Comparison of ENCODE assay signal across 26 mouse cellular contexts in the genomic region with DNA sequence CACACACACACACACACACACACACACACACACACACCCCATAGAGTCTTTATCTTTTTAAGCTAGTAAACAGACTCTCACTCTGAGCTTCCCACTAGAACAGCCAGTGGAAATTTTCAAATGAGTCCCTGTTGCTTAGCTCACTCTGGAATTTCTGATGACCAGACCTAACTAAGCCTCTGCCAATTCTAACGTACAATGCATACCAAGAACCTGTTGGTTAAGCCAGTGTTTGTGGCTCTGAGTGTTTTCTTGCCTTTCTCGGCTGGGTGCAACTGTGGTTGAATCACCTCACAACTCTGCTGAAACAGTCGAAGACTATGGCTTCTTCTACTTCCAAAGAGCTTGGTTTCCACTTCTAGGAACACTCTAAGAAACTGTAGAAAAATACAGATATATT. TPM values are rescaled to one million over a fixed set of nuclear protein-coding genes. Genes with fewer than 3 reads are reported as not detected.
A peak's percentile ranks its signal among the peaks of the same experiment; 100 is the strongest.
DNase-seq lines count a peak whose midpoint lies in the region; ATAC-seq and TF ChIP-seq lines count a peak whose summit lies in the region.
"Had no signal": no experiment of that assay in that cellular context is flagged by ENCODE, and none has a peak within 500 bp of the region (broad histone marks: within the 10 kb centered on the region; RNA-seq: fewer than 3 reads in every experiment).

No protein-coding gene starts in this region.

- 0 out of 2 replicates have a peak overlapping the region, but pooled peaks have one; percentile 20 for H3K27ac ChIP-seq in heart, embryonic 13.5 days (replicated peaks)
- H3K27ac ChIP-seq: embryonic facial prominence, embryonic 13.5 days; forebrain, embryonic 10.5 days; forebrain, embryonic 13.5 days; hindbrain, embryonic 12.5 days; hindbrain, embryonic 15.5 days had no signal

- TF ChIP-seq CTCF in Patski (IDR thresholded peaks at IDR 0.05): no peak

- no peak for DNase-seq in heart, postnatal 4 days
- DNase-seq in 3T3-L1 (ENCODE audit: low read depth, low spot score) (peak; percentile 61), Patski (ENCODE audit: low read depth, low spot score) (no peak)
- no peak for DNase-seq in urinary bladder, adult 2 months (ENCODE audit: low spot score)
- DNase-seq in thymus, postnatal 4 days: no peak
- DNase-seq: cerebellum, adult 11-12 months; cerebellum, adult 8-10 months; cerebellum, postnatal 10 days; cerebellum, postnatal 36 days; embryo, embryonic 11 days; gastrocnemius, postnatal 25 days; heart, adult 18-20 months; heart, postnatal 14 days had no signal

- POLR2A ChIA-PET in Patski (lab: Charles Lee): interaction anchor here (0.6 to 1.6 kb wide), 3 partner anchors 13 to 113 kb away, joined by 3 to 4 read pairs (median 3); no protein-coding TSS in a partner anchor

- H3K4me3 ChIP-seq in heart, embryonic 13.5 days: no peak overlapping the region
- H3K4me3 ChIP-seq: embryonic facial prominence, embryonic 10.5 days; embryonic facial prominence, embryonic 13.5 days; erythroblast, embryonic 14.5 days; forebrain, embryonic 10.5 days; forebrain, embryonic 13.5 days; heart, embryonic 12.5 days; hindbrain, embryonic 12.5 days; hindbrain, embryonic 15.5 days had no signal

- CTCF ChIA-PET in Patski (lab: Charles Lee): interaction anchor here (0.8 to 3.6 kb wide), 4 partner anchors 9 to 34 kb away, joined by 3 to 12 read pairs (median 4); no protein-coding TSS in a partner anchor

- ATAC-seq in heart, embryonic 13.5 days (ENCODE audit: extremely low read depth, insufficient number of reproducible peaks, low FRiP score, low TSS enrichment): no peak
- peak; percentile 65 for ATAC-seq in Patski
- ATAC-seq: activated CD4-positive, CD25-positive, alpha-beta regulatory T cell, adult 4 months; forebrain, embryonic 13.5 days; forebrain, embryonic 16.5 days; intestine, postnatal 0 days had no signal

- no peaks in the 10 kb centered on the region for H3K27me3 ChIP-seq in heart, embryonic 13.5 days (replicated peaks)
- H3K27me3 ChIP-seq in Patski: no peaks in the 10 kb centered on the region
- H3K27me3 ChIP-seq: embryonic facial prominence, embryonic 13.5 days; forebrain, embryonic 13.5 days; heart, embryonic 12.5 days; hindbrain, embryonic 12.5 days; hindbrain, embryonic 15.5 days had no signal

- no peak overlapping the region for H3K4me2 ChIP-seq in heart, embryonic 13.5 days
- H3K4me2 ChIP-seq: embryonic facial prominence, embryonic 13.5 days; forebrain, embryonic 13.5 days; heart, embryonic 12.5 days; hindbrain, embryonic 12.5 days; hindbrain, embryonic 15.5 days had no signal

- no peaks in the 10 kb centered on the region for H3K36me3 ChIP-seq in heart, embryonic 13.5 days
- H3K36me3 ChIP-seq: embryonic facial prominence, embryonic 10.5 days; embryonic facial prominence, embryonic 13.5 days; forebrain, embryonic 10.5 days; heart, embryonic 12.5 days; hindbrain, embryonic 12.5 days; hindbrain, embryonic 15.5 days had no signal

- in situ Hi-C loops in Patski (cut with MboI; ENCODE audit: low pct_unique_long_range_greater_than_20kb): no loop called here

- H3K9me3 ChIP-seq in heart, embryonic 13.5 days: no peaks in the 10 kb centered on the region
- H3K9me3 ChIP-seq: embryonic facial prominence, embryonic 10.5 days; embryonic facial prominence, embryonic 13.5 days; forebrain, embryonic 10.5 days; forebrain, embryonic 13.5 days; heart, embryonic 12.5 days; hindbrain, embryonic 12.5 days; hindbrain, embryonic 15.5 days had no signal

- peaks cover 20% of the 10 kb centered on the region for H3K4me1 ChIP-seq in heart, embryonic 13.5 days
- H3K4me1 ChIP-seq: embryonic facial prominence, embryonic 10.5 days; embryonic facial prominence, embryonic 13.5 days; forebrain, embryonic 10.5 days; forebrain, embryonic 13.5 days; hindbrain, embryonic 12.5 days; hindbrain, embryonic 15.5 days had no signal

- no peak overlapping the region for H3K9ac ChIP-seq in heart, embryonic 13.5 days
- H3K9ac ChIP-seq: embryonic facial prominence, embryonic 13.5 days; forebrain, embryonic 13.5 days; heart, embryonic 12.5 days; hindbrain, embryonic 12.5 days; hindbrain, embryonic 15.5 days had no signal

- WGBS in heart, embryonic 13.5 days: 71% methylated on average over 3 of the region's 3 CpGs

RNA-seq across cellular contexts. Expression of a gene that starts 27.8 kb away (rescaled TPM):
- 9.8 and 12.0 TPM in 2 replicates for polyA plus RNA-seq in heart, embryonic 13.5 days (2015; fragmentation: Nextera tagmentation; extraction: Ambion mirVana)
- 10 to 100 TPM; 17.1 to 18.2 TPM for total RNA-seq in heart, postnatal 4 days (2021)
- polyA plus RNA-seq in Patski (2021): not detected
- 17.4 and 19.3 TPM in 2 replicates for polyA plus RNA-seq in urinary bladder, adult 2 months (2012; rRNA removed)
- total RNA-seq: hematopoietic stem cell, adult 5-6 weeks had no signal
- polyA plus RNA-seq: activated CD4-positive, CD25-positive, alpha-beta regulatory T cell, adult 4 months; erythroblast, embryonic 14.5 days had no signal

RNA-seq across cellular contexts. Expression of a gene that starts 40.5 kb away (rescaled TPM):
- polyA plus RNA-seq in heart, embryonic 13.5 days (2015; fragmentation: Nextera tagmentation; extraction: Ambion mirVana): 25.7 and 26.6 TPM in 2 replicates
- total RNA-seq in heart, postnatal 4 days (2021): 10 to 100 TPM; 68.4 to 70.1 TPM
- polyA plus RNA-seq in Patski (2021): 41.3 TPM
- polyA plus RNA-seq in urinary bladder, adult 2 months (2012; rRNA removed): 30.0 and 33.0 TPM in 2 replicates
- polyA plus RNA-seq: erythroblast, embryonic 14.5 days had no signal

Comparison
In these comparisons a context has a peak if more than half of its experiments do, and no peak if none do; other contexts are left out.
1. RNA of a gene that starts 27.8 kb away (polyA plus RNA-seq): 17.4 to 19.3 TPM in urinary bladder, adult 2 months and 9.8 to 12.0 TPM in heart, embryonic 13.5 days; not detected in Patski (single experiment); every median in the first group is over 10 times any median in the second.